Mouse (Mus musculus) left cerebral cortex, adult 9 months (tissue): ENCODE data around the gene Neu4.
A peak's percentile ranks its signal among the peaks of the same experiment; 100 is the strongest.
"Not testable (repeated sequence)": the region's sequence is repeated elsewhere in the genome, so short reads cannot be mapped to it uniquely, and the experiment has no call there.

Source experiments
- DNase-seq, 2 experiments: peaks; one replicate each; pipeline ENCODE4 v3.0.0; 2022; ENCODE audit warnings: low spot score in 2 of 2

Neu4 gene

GRCm38 (mm10) chr1:94020151-94020550 is at the start of gene Neu4:
Gene Neu4 (plus strand): TSS chr1:94020451.
- DNase-seq: no peak

- not testable (repeated sequence) for DNase-seq
Measured at GRCm38 (mm10) chr1:93970797-93971196, 49.5 kb upstream of the Neu4 start.

- not testable (repeated sequence) for DNase-seq
Measured at GRCm38 (mm10) chr1:93975764-93976163, 44.5 kb upstream of the Neu4 start.

- DNase-seq: not testable (repeated sequence)
Measured at GRCm38 (mm10) chr1:93978287-93978686, 42.0 kb upstream of the Neu4 start.

- DNase-seq: not testable (repeated sequence)
Measured at GRCm38 (mm10) chr1:93980932-93981331, 39.3 kb upstream of the Neu4 start.

GRCm38 (mm10) chr1:93986167-93986566 is 34.1 kb upstream of the Neu4 start:
- DNase-seq: no peak

GRCm38 (mm10) chr1:93988786-93989185 is 31.5 kb upstream of the Neu4 start:
- no peak for DNase-seq

- not testable (repeated sequence) for DNase-seq
Measured at GRCm38 (mm10) chr1:93990209-93990608, 30.0 kb upstream of the Neu4 start, which contains the start of gene Gal3st2c. Gene Gal3st2c (plus strand): TSS chr1:93990509.

- DNase-seq: not testable (repeated sequence)
Measured at GRCm38 (mm10) chr1:93991068-93991467, 29.2 kb upstream of the Neu4 start.

GRCm38 (mm10) chr1:93991491-93991890 is 28.8 kb upstream of the Neu4 start:
- not testable (repeated sequence) for DNase-seq

- DNase-seq: no peak
Measured at GRCm38 (mm10) chr1:94001023-94001422, 19.2 kb upstream of the Neu4 start.

GRCm38 (mm10) chr1:94005954-94006506 is 14.2 kb upstream of the Neu4 start:
- peak in 1 of 2 experiments; percentile 40 for DNase-seq

- peak; percentile 77 to 90 for DNase-seq
Measured at GRCm38 (mm10) chr1:94008826-94009225, 11.4 kb upstream of the Neu4 start.

- no peak for DNase-seq
Measured at GRCm38 (mm10) chr1:94011643-94012042, 8.6 kb upstream of the Neu4 start.

GRCm38 (mm10) chr1:94027506-94028108 is 7.4 kb downstream of the Neu4 start:
- DNase-seq: no peak

- no peak for DNase-seq
Measured at GRCm38 (mm10) chr1:94028741-94029140, 8.5 kb downstream of the Neu4 start.

GRCm38 (mm10) chr1:94033075-94033602 is 12.9 kb downstream of the Neu4 start:
- no peak for DNase-seq

GRCm38 (mm10) chr1:94034984-94035743 is 14.9 kb downstream of the Neu4 start:
- peak; percentile 65 to 90 for DNase-seq

GRCm38 (mm10) chr1:94040391-94040790 is 20.1 kb downstream of the Neu4 start:
- no peak for DNase-seq

GRCm38 (mm10) chr1:94045559-94045958 is 25.3 kb downstream of the Neu4 start:
- DNase-seq: no peak

GRCm38 (mm10) chr1:94046544-94046943 is 26.3 kb downstream of the Neu4 start:
- no peak for DNase-seq

- DNase-seq: no peak
Measured at GRCm38 (mm10) chr1:94051104-94051503, 30.9 kb downstream of the Neu4 start.

GRCm38 (mm10) chr1:94052373-94052772 is 32.1 kb downstream of the Neu4 start, which contains the start of gene Pdcd1:
Gene Pdcd1 (minus strand): TSS chr1:94052553.
- DNase-seq: no peak
